Mouse (Mus musculus): ENCODE data around the gene Rab13.
A peak's percentile ranks its signal among the peaks of the same experiment; 100 is the strongest.

GRCm38 (mm10) chr3:90265932-90266741 is 52.6 kb downstream of the Rab13 start:
- TF ChIP-seq POLR2A (IDR thresholded peaks at IDR 0.05; ENCODE audit: low read depth, low read length) (peak; percentile 82), CTCF (IDR thresholded peaks at IDR 0.05; ENCODE audit: extremely low read depth, insufficient read depth, insufficient read length, insufficient replicate concordance) (no peak)

All from spleen, adult 2 months (tissue).